Mouse (Mus musculus): Measurements from ENCODE around the gene Nectin1.

Gene Nectin1

GRCm38 (mm10) chr9:43761181-43761820 lies 17.5 kb downstream of the Nectin1 start:
- DNase-seq (ENCODE audit: extremely low spot score, low read depth, low spot score) = no peak

DNA sequence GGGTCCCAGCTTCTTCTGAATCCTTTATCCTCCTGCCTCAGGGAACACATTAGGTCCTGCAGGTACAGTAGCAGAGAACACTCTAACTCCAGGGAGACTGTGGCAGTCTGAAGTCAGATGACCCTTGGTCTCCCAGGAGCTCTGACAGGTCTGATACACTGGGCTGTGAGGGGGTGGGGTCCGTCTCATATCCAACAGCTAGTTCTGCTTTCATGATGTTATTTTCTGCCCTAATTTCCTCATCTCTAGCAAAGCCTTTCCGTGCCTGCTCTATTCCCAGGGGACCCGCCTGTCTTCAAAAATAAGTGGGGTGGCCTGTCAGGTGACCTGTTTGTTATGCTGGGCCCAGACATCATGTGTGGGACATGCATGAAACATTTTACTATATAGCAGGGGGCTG lies 18.2 kb downstream of the Nectin1 start:
- DNase-seq (ENCODE audit: extremely low spot score, low read depth, low spot score) = no peak

DNA sequence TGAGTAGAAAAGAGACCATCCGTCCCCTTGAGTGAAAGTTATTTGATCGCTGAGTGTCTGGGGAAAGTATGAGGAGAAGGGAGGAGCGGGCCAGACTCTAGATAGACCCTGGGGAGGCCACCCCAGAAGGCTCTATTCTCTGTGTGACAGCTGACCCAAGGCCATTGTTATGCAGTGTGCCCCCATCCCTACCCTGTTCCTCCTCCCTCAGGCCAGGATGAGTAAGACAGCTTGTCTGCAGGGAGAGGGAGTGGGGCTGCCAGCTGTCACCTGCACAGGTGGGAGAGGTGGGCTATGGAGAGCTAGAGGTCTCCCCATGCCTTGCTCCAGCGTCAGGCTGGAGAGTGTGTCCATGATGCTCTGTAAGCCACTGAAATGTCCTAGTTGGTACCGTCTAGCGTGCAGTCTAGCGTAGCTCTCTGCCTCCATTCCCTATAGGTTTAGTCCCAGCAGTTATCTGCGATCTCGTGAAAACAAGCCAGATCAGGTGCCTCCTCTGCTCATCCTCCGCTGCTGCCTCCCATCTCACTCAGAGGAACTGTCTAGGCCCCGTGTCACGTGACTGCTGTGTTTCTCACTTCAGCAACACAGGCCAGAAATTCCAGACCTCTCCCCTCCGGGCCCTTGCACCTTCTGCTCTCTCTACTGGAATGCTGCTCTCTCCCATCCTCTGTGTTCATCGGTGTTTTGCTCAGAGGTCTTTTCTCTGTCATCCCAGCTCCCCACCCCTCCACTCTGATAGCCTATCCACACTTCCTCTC lies 21.8 kb downstream of the Nectin1 start:
- no peak for DNase-seq (ENCODE audit: extremely low spot score, low read depth, low spot score)

DNA sequence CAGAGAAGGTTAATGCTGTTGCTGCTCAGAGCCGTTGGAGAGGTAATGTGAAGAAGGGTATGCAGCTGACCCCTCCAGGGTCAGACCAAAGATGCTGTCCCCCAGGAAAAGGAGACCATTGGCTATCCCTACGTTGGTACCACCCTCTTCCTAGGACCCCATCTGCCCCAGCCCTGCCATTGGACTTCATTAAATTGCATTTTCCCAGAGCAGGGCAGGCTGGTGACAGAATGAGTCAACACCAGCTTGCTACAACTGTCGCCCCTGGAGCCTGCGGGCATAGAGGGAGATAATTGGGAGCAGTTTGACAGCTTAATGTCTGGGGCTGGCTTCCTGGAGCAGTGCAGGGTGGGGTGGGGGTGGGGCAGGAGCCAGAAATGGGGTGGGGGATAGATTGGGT lies 25.0 kb downstream of the Nectin1 start:
- no peak for DNase-seq (ENCODE audit: extremely low spot score, low read depth, low spot score)

DNA sequence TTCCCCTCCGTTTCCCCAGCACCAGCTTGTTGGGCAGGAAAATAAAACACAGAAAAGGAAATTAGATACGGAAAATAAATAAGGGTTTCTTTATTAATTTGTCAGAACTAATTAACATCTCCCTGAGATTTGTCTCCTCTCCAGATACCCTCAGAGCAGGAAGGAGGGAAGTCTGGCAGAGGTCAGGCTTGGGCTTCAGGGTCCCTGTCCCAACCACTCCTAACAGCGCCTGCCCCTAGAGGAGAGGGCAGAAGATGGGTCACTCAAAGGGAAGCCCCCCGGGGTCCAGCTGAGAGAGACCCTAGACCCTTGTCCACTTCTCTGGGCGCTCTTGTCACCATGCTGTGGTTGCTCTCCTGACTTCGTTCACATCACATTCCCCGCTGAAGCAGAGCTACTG lies 25.4 kb downstream of the Nectin1 start:
- no peak for DNase-seq (ENCODE audit: extremely low spot score, low read depth, low spot score)

DNA sequence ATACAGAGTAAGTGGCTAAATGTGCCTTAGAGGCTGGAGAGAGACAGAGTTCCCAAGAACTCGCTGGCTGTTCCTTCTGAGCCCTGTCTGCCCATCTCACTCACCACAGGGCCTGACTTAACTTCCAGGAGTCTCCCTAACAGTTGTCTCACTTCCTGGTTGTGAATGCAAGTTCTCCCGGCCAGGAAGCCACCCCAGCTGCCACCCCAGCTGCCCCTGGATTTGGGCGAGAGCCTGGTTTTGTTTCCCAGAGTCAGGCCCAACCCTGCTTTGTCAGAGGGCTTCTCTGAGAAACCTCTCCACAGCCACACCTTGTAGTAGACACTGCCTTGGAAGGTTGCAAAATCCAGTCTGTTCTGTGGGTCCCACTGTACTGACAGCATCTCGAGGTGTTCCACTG lies 26.2 kb downstream of the Nectin1 start:
- no peak for DNase-seq (ENCODE audit: extremely low spot score, low read depth, low spot score)

DNA sequence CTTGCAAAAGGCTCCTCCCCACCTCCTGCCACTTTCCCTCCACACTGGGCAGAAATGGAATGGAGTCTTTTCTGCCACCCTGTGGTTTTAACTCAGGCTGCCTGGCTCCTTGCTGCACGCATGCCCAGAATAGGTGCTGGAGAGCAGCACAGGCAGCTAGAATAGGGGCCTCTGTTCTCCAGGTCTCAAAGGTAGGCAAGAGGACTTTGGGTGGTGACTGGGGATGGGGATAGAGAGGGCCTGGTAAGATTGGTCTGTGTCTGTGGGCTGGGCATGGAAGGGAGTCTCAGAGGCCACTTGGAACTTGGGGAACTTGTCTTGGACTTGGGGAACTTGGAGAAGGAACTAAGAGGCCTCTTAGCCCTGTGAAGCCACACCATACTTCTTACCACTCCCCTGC lies 27.3 kb downstream of the Nectin1 start:
- no peak for DNase-seq (ENCODE audit: extremely low spot score, low read depth, low spot score)

DNA sequence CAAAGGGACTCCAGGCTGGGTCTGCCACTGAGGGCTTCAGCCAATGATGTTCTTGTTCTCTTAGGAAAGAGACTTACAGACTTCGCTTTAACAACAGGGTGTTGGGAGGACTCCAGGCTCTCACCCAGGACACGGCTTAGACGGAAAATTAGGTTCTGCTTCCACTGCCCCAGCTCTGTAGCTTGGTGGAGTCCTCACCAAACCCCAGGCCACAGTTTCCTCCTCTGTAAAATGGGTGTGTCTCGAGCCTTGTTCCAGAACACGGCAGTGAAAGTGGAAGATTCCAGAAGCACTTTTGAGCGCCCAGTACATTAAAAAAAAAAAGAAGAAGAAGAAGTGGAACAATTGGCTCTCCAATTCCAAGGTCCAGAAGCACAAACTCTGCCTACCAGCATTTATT lies 28.7 kb downstream of the Nectin1 start:
- DNase-seq (ENCODE audit: extremely low spot score, low read depth, low spot score) = no peak

GRCm38 (mm10) chr9:43773521-43773920 lies 29.7 kb downstream of the Nectin1 start:
- no peak for DNase-seq (ENCODE audit: extremely low spot score, low read depth, low spot score)

- DNase-seq (ENCODE audit: extremely low spot score, low read depth, low spot score) = no peak
These were observed 30.6 kb downstream of the Nectin1 start for GRCm38 (mm10) chr9:43774427-43774826.

- DNase-seq (ENCODE audit: extremely low spot score, low read depth, low spot score) = no peak
These were observed 32.4 kb downstream of the Nectin1 start for GRCm38 (mm10) chr9:43776231-43776630.

- DNase-seq (ENCODE audit: extremely low spot score, low read depth, low spot score) = no peak
These were observed 33.9 kb downstream of the Nectin1 start for GRCm38 (mm10) chr9:43777362-43778360.

GRCm38 (mm10) chr9:43780883-43781282 lies 37.1 kb downstream of the Nectin1 start:
- DNase-seq (ENCODE audit: extremely low spot score, low read depth, low spot score) = no peak

DNA sequence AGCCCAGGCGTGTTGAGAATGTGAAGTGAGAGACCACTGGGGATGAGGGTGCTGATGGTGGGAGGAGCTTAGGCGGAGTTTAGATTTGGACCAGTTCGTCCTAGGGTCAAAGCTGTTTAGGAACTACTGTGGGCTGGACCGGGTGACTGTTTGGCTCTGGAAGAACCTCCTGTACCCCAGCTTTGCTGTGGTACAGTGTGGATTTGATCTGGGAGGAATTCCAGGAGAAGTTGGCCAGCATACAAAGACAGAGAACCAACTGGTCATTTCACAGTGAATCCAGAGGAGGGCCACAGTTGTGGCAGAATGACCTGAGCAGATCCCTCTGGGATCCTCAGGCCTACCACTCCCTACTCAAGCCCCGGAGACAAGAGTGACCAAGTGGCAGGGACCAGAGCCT lies 38.6 kb downstream of the Nectin1 start:
- DNase-seq (ENCODE audit: extremely low spot score, low read depth, low spot score) = no peak

- no peak for DNase-seq (ENCODE audit: extremely low spot score, low read depth, low spot score)
These were observed 40.2 kb downstream of the Nectin1 start for GRCm38 (mm10) chr9:43783959-43784358.

DNA sequence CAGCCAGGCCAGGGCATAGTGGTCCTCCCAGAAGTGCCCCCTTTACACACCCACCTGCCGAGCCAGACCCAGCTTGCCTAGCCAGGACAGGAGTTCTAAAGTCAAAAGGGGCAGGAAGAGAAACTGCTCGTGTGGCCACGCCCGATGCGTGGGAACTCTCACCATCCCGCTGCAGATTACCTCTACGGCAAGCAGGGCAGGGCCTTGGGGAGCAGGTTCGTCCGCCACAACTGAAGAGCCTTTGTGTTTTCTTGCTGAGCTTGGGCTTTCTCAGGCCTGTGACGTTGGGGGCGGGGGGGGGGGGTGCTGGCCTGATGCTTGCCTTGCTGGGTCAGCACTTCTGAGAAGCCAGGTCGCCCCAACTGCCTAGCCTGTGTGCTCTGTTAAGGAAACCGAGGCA lies 41.1 kb downstream of the Nectin1 start:
- no peak for DNase-seq (ENCODE audit: extremely low spot score, low read depth, low spot score)

DNA sequence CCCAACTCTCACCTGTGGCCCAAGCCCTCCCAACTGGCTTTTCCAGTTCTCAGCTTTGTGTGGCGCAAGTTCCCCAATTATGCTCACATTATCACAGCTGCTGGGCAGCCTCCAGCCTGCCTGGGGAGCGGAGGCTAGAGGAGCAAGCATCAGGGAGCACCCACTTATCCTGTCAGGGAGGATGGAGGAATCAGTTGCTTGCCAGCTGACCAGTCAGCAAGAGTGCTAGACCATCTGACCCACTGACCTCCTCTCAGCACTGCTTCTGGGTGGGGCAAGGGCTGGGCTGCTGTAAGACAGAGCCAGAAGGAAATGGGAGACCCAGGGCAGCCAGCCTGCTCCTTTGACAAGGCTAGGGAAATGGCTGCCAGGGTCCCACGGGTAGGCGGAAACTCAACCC lies 43.8 kb downstream of the Nectin1 start:
- no peak for DNase-seq (ENCODE audit: extremely low spot score, low read depth, low spot score)

DNA sequence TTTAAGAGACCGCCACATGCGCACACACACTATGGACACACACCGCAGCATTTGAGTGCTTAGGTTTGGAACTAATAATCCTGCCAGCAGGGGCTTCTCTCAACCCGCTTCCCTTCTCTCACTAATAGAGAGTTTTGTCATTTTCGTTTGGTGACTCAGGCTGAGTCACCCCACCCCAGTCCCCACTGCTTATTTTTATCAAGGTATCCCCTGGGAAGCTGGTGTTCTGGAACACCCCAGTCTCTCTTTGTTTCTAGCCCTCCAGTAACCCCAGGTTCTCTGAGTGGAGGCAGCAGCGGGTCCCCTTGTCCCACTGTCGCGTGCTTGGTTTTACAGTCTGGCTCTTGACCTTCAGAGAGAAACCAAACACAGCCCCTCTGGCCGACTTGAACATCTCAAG lies 48.9 kb downstream of the Nectin1 start:
- DNase-seq (ENCODE audit: extremely low spot score, low read depth, low spot score) = no peak

GRCm38 (mm10) chr9:43793411-43793810 lies 49.6 kb downstream of the Nectin1 start:
- no peak for DNase-seq (ENCODE audit: extremely low spot score, low read depth, low spot score)

DNA sequence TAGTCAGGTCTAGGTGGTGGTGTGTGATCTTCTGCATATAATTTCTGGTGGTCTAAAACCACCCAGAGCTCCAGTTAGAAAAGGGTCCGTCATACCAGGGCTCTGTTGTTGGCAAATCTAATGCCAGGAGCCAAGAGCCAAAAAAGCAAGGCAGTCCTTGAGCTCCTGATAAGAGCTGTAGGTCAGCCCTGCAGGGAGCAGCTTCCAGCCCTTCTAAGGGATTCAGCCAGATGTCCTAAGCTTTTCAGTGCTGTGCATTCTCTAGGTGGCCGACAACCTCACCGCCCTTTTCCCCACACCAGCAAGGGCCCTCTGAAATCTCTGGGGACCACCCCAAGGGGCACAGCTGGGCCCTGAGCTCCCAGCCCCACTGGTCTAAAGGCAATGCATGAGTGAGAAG lies 52.2 kb downstream of the Nectin1 start:
- no peak for DNase-seq (ENCODE audit: extremely low spot score, low read depth, low spot score)
